Mouse (Mus musculus) kidney, postnatal 4 days (tissue): ENCODE measurements around the gene Notch4.

Experiments
- DNase-seq, 2 experiments: peaks; one replicate each; pipeline ENCODE4 v3.0.0; 2021; ENCODE audit warnings: mixed read lengths in 2 of 2

The Notch4 gene

DNA sequence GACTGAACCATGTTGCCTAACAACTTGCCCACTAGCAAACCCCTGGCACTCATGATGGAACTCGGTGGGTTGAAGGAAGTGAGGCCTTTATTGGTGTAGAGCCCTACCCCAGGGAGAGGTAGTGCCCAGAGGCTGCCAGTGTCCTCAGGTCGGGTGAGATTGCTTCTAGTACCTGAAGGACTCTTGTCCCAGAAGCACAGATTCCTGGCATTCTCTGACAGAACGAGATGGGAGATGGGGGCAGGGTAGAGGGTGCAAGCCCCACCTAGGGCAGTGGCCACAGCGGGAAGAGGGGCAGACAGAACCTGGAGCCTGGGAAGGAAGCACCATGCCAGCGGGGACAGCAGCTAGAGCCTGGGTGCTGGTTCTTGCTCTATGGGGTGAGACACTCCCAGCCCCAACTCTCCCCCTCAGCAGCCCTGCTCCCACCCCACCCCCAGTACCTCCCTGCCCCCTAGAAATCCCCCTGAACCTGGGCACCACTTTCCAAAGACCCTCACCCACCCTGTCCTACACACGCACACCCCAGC, 33.6 kb downstream of the Notch4 start, which contains the start of gene Ager:
TSS of gene Ager (plus strand) at position 297 of the 530 bp plus-strand sequence.
- DNase-seq, result peak in 1 of 2 experiments; percentile 35

DNA sequence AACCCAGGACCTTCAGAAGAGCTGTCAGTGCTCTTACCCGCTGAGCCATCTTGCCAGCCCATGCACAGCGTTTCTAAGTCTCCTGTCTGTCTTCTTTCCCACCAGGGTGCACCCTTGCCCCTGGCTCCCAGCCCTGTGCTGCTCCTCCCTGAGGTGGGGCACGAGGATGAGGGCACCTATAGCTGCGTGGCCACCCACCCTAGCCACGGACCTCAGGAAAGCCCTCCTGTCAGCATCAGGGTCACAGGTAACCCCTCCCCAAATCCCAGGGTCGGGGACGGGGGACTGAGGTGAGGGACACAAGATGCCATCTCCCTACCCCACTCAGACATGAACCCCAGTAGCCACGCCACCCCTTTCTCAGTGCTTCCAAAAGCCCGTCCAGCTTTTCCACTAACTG, 35.8 kb downstream of the Notch4 start:
- DNase-seq, result no peak

DNA sequence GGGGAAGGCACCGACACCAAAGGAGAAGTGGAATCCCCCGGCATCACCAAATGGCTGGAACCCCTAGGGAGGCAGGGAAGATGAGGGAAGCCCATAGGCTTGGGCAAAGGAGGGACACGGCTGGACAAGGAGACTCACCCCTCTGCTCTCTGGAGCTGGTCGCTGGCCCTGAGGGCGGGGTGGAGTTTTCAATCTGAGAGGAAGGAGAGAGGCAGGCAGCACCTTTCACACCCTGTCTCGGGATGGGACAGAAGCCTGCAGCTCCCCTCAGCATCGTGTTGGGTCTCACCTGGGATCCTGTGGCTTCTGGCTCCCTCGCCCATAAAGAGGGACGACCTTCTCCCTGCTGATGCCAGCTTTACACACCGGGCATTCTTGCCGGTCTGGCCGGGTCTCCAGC, 37.7 kb downstream of the Notch4 start:
- no peak for DNase-seq

DNA sequence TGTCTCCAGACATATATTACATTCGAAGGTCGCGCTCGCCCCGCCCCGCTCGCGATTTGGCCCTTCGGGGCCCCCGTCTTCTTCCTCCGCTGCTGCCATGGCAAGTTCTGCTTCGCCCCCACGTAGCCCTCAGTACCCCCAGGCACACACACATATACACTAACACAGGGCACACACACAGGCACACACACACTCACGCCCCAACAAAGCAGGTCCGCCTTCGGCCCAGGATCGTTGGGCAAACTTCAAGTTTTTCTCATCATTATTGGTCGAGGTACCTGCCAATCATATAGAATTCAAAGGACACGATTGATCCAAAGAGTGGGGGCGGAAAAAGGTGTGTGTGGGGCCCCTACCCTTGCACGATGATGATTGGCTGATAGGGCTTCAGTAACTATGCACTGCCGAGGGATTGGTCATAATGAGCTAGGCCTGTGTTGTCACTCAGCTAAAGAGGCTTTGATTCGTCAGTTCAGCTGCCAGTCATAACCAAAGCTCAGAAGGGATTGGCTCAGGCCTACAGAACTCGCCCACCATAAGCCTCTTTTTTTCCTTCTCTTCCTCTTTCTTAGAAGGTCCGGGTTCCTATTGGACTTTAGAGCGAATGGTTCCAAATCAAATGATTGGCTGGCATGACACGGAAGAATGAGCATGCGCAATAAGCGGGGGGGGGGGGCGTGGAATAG, 39.5 kb downstream of the Notch4 start, which contains the start of gene Rnf5:
TSS of gene Rnf5 (minus strand) at position 316 of the 686 bp plus-strand sequence.
- peak; percentile 98 to 99 for DNase-seq

DNA sequence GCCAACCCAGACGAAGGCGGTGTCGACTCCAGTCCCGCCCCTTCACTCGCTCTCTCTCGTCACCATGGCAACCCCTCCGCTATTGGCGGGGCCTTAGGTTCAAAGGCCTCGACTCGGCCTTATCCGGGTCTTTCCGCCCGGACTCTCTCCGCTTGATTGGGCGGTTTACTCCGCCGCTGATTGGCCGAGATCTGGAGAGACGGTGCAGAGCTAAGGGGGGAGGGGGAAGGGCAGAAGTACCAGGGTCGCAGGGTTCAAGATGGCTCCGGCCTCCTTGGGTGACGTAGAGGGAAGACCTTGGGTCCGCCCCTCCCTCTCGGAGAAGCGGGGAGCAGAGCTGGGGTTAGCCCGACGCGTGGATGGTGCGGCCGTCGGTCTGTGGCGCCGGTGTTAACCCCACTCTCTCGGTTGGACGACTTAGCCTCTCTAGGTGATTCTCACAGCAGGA, 40.0 kb downstream of the Notch4 start, which contains the start of gene Agpat1:
TSS of gene Agpat1 (plus strand) at position 202 of the 448 bp plus-strand sequence.
- peak; percentile 98 to 99 for DNase-seq

DNA sequence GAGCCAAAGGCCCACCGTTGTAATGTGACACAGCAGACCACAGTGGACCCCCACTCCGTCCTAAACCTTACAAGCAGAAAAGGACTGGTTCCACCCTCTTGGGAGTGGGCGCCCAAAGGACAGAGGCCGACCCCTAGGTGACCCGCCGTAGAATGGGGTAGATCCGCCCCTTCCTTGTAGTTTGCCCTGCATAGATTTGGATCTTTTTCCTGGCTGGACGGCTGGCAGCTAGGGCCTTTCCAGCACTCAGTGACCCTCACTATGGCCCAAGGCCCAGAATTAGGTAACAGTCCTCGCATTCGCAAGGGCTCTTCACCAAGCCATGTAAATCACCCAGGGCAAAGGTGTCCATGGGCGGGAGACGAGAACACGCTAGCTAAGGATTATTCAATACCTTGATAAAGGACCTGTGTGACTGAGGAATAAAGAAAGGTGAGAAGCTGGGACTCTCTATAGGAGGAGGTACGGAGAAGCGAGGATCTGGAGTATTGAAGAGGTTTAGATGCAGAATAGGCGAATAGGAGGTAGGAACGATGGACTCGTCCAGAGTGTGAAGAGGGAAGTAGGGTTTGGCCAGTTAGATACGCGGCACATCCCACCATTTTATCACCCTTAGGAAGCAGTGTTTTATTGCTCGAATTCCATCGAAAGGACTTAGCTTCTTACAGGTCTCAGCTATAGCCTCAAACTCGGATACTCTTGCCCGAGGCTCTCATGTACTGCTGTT, 40.6 kb downstream of the Notch4 start:
- DNase-seq, result peak; percentile 34 to 50

DNA sequence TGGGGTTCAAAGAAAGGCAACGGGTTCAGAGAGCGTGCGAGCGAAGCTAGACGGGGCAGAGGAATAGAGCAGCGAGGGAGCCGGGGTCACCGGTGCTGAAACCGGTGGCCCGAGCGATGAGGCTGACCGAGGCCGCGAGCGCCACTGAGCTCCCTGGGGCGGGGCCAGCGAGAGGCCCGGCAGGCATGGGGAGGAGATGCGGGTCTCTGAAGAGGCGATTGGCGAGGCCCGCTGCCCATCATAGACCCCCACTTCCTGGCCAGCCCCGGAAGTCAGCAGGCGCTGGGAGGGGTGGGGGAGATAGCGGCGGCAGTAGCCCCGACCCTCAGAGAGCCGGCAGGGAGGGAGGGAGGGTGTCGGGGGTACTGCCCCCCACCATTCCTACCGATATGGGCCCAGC, 41.5 kb downstream of the Notch4 start:
- DNase-seq, result peak; percentile 99

DNA sequence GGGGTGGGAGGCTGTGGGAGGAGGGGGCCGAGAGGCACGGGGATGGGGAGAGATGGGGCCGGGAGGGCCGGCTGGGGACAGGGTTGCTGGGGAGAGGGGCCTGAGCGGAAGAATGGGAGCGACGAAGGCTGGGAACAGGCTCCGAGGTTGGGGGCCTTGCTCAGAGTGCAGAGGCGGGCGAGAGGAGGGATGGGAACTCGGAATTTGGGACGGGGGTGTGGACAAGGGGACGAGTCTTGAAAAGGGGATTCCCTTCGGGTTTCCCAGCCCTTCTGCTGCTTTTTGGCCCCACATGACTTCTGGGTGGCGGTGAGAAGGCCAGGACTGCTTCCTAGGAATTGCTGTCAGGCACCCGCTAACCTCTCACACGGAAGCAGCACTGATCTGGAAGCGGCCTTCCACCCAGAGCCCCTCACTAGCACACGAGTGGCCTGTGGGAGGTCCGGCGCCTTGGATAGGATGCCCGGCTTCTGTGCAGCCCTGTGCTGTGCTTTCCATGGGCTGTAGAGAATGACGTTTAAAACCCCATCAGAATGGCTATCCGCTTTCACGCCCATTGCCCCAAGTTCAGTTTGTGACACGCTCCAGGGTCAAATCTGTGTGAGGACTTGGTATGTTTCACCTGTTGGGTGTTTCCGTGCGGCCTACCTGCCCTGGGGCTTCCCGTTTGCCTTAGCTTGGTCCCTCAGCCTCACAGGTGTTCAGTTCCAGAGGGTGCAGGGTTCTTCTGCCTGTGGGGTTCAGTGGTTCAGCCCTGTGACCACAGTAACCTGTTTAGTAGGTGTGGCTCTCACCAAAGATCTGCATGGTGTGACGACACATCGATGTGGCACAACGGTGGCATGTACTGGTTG, 42.3 kb downstream of the Notch4 start:
- peak in 1 of 2 experiments; percentile 51 for DNase-seq

DNA sequence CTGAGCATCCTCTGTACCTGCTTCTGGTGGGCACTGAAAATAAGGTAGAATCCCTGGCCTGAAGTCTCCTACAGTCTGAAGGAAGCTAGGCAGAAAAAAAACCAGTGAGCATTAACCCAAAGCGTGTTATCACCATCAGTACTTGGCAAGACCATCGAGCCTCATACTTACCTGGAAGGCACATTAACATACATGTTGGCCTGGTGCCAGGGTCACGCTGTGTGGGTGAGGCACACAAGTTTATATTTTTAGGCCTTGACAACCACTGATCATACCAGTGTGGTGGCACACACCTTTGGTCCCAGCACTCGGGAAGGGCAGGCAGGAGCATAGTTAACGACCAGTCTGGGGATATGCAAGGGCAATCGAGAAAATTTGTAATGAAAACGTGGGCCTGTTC, 43.9 kb downstream of the Notch4 start:
- DNase-seq, result peak in 1 of 2 experiments; percentile 55

DNA sequence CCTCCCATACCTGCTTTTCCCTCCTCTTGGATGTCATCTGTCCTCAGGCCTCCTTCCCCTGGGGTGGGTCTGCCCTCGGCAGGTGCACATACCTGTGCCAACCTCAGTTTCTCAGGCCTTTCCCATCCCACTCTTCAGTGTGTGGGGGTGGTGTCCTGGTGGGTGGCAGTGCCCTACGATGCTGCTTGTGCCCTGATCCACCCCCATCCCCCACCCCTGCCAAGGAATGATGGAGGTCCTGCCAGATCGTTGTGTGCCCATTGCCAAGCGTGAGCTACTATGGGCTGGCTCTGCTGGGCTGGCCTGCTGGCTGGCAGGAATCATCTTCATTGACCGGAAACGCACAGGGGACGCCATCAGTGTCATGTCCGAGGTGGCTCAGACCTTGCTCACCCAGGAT, 47.0 kb downstream of the Notch4 start:
- DNase-seq, result no peak

DNA sequence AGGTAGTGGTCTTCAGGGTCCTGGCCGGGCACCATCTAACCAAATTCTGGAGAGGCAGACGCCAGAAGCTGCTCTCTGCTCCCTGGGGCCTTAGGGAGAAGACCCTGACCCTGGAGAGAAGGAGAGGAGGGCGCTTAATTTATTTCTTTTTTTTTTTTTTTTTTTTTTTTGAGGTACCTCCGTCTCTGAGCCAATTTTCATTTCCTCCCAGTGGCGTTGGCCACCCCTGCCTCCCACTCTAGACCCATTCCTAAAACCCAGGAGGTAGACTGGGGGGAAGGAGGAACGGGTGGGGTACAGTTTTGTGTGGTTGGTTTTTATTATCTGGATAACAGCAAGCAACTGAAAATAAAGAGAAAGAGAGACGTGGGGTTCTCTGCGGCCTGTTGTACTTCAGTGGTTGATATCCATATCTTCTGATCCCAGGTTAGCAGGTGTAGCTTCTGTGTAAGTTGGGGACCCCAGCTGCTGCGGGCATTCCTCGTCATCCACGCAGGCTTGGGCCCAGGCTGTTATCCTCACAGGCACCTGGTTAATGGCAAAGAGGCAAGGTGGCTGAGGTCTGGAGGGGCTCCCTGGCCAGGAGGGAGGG, 49.1 kb downstream of the Notch4 start:
- DNase-seq, result no peak

DNA sequence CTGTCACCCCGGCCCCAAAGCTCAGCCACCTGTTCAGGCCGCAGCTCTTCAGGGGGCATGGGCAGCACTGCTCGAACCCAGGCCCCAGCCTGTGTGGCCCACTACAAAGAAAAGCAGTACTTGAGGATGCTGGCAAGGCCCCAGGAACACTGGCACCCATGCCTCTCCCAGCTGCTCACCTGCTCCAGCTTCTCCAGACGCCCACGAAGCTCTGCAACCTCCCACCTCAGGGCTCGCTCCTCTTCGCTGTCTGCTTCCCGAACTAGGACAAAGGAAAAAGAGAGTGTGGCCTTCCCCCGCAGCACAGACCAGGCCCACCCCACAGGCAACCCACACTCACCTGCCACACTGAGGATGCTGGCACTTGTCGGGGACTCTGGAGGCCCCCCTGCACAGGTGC, 49.8 kb downstream of the Notch4 start:
- DNase-seq, result no peak

DNA sequence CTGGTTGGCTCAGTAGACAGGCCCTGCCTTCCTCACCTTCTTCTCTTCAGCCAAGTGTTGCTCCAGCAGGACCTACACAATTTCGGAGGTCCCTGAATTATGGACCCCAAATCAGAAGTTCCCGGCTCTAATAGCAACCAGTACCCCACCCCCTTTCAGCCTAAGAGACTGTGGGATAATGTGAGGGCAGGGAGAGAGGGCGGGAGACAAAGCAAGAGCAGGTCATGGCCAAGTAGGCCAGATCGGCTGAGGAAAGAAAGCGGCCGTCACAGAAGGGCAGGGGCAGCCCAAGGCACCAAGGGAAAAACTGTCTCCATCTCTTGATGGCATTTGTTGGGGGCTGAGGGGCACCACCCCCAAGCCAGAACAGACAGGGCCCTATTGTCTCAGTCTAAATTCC, 51.8 kb downstream of the Notch4 start, which contains the start of gene Egfl8:
TSS of gene Egfl8 (minus strand) at position 101 of the 400 bp plus-strand sequence.
- no peak for DNase-seq

DNA sequence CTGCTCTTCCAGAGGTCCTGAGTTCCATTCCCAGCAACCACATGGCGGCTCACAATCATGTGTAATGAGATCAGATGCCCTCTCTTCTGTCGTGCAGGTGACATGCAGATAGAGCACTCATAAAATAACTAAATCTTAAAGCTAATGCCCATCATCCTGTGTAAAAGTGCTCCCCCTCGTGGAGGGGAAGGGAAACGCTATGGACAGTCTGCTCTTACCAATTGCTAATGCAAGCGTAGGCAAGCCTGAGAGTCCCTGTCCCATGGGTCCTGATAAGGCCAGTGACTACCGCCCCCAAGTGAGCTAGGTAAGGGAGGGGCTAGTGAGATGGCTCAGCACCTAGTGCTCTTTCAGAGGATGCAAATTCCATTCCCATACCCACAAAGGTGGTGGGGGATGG, 54.9 kb downstream of the Notch4 start:
- DNase-seq, result peak; percentile 80 to 83

DNA sequence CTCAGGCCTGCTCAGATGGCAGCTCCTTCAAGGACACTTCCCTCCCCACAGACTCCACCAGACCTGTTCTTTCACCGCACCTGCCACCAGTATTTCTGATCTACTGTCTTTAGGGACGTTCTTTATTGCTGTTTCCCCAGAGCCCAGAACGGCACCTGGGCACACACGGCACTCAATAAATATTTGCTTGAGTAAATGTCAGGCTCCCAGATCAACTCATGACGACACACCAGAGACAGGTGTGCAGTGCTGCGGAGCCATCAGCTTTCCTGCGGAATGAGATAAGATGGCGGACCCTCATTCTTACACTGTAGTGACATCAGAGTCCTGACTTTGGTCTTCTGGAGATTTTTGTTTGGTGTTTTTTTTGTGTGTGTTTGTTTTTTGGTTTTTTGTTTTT, 56.9 kb downstream of the Notch4 start:
- no peak for DNase-seq

DNA sequence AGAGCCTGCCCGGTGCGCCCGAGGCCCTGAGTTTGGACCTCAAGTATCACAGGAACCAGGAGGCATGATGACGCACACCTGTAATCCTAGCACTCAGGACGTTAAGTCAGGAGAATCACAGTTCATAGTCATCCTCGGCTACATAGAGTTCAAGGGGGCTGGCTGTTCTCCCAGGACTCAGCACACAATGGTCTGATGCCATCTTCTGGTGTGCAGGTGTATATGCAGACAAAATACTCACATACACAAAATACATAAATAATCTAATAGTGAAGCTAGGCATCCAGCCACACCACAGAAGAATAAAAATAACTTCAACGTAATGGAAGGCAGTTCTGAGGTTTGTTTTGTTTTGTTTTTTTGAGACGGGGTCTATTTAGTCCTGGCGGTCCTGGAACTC, 59.1 kb downstream of the Notch4 start:
- DNase-seq, result no peak

DNA sequence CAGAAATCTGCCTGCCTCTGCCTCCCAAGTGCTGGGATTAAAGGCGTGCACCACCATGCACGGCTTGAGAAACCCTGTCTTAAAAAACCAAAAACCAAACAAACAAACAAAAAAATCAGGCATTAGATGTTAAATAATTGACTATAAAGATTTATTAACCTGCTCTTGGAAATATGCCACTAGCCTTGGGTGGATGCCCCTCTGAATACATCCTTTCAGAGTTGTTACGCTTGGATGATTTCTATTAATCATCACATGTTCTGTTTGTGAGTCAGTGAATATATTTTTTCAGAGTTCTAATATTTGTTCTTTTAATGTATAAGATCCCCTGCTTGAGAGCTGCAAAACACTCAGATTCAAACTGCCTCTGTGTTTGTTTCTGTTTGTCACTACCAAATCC, 60.9 kb downstream of the Notch4 start:
- no peak for DNase-seq

DNA sequence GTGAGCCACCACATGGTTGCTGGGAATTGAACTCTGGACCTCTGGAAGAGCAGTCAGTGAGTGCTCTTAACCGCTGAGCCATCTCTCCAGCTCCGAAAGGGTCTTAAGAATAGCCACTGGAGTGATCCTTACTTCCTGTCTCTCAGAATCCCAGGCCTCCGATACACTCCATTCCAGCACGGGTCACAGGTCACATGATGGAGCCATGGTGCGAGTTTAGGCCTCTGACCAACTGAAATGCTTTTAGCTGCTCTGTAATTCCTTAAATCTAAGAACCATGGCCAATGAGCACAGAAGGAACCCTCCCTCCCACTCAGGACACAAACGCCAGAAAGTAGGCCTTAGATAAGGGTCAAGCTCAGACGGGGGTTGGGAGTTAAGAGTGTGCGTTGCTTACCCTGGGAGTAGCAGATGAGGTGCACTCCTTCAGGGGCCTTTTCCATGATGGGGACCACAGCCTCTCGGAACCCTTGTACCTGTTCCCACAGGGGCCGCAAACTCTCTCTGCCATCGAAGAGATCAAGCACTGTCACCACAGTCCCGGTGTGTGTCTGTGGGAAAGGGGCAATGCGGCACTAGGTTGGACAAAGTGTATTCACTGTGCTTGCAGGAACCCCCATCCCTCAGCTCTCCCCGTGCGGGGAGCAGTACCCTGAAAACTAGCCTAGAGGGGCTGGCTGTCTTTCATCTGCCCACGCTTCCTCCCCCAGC, 62.1 kb downstream of the Notch4 start:
- peak in 1 of 2 experiments; percentile 31 for DNase-seq

DNA sequence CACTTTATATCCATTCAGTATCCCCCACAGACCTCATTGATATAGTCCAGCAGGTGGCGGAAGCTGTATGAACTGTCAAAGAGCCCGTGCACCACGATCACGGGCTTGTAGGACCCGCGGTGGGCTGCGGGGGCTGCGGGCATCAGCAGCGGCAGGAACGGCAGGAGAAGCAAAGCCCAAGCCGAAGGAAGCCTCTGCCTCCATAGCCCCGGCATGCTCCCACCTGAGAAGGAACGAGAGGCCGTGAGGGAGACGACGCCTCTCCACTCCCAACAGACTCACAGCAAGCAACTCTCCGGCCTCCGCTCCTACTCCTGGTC, 62.7 kb downstream of the Notch4 start:
- DNase-seq, result peak; percentile 63 to 79

DNA sequence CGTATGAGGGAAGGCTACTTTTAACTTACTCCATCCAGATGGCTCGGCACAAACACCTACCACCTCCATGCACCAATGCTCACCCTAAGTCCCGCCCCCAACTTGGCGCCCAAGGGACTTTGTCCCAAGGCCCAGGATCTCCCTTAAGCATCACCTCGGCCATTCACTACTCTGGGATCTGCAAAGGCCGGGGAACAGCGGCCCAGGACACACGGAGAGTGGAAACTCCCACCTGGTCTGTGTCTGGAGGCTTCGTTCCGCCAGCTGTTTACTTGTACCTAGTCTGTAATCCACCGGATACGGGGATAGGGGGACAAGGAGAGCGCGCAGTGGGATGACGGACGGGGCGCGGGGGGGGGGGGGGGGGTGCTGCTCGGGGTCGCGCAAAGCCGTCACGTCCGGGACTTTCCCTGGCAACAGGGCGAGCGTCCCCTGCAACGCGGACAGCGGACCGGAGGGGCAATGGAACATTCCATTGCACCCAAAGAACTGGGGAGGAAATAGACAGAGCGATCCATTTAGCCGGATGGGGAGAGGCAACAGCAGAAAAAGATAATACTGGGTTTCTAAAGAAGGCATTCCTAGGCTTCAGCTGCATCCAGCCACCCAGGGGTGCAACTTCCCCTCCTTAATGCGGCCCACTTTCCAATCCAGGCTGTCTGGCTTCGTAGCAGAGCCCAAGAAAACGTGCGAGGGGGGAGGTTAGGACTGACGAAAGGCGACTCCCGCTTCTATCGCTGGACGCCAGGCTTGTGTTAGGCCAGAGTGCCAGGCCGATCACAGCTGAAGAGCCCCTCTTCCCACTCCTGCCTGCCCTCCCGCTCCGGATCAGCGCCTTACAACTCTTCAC, 63.2 kb downstream of the Notch4 start:
- DNase-seq, result peak; percentile 93 to 96
